Mouse (Mus musculus) heart, embryonic 14.5 days (tissue): ENCODE data around the gene Sox4. TPM values are rescaled to one million over a fixed set of nuclear protein-coding genes. Genes with fewer than 3 reads are reported as not detected.

ENCODE experiments used
- ATAC-seq: fragments of 200-750 bp; cut with Nextera tagmentation; 2 replicates; pipeline ENCODE4 v1.8.0; 2017; ENCODE audit warnings: low read depth, moderate TSS enrichment; ENCODE audit not compliant: insufficient number of reproducible peaks, insufficient read depth, low FRiP score
- H3K27ac ChIP-seq, 2 experiments: fragments of 200-500 bp in 1 of 2; fragments of 300-500 bp in 1 of 2; sonication (generic) in 1 of 2; replicated peaks in 1 of 2; 2 replicates each; pipeline ENCODE4 v1.5.1; 2012 to 2014; ENCODE audit warnings: low read depth in 2 of 2, low read length in 2 of 2, control low read depth in 1 of 2, mild to moderate bottlenecking in 1 of 2, mixed read lengths in 1 of 2; ENCODE audit not compliant: control insufficient read depth in 1 of 2, insufficient read depth in 1 of 2
- H3K27me3 ChIP-seq: fragments of 300-500 bp; sonication (generic); 2 replicates; pipeline ENCODE4 v1.6.1; 2014; ENCODE audit warnings: mild to moderate bottlenecking, low read length, control low read depth; ENCODE audit not compliant: control insufficient read depth, insufficient read depth
- H3K36me3 ChIP-seq: fragments of 300-500 bp; sonication (generic); 2 replicates; pipeline ENCODE4 v1.6.1; 2014; ENCODE audit warnings: mild to moderate bottlenecking, control low read depth, low read length, mixed read lengths; ENCODE audit not compliant: control insufficient read depth, insufficient read depth
- H3K4me1 ChIP-seq, 2 experiments: fragments of 200-500 bp in 1 of 2; fragments of 300-500 bp in 1 of 2; sonication (generic) in 1 of 2; 2 replicates each; pipeline ENCODE4 v1.6.1; 2012 to 2014; ENCODE audit warnings: low read length in 2 of 2, control low read depth in 1 of 2, mixed read lengths in 1 of 2; ENCODE audit not compliant: control insufficient read depth in 2 of 2, insufficient read depth in 2 of 2
- H3K4me2 ChIP-seq: fragments of 300-500 bp; sonication (generic); 2 replicates; pipeline ENCODE4 v1.6.1; 2014; ENCODE audit warnings: mild to moderate bottlenecking, low read length
- H3K4me3 ChIP-seq, 2 experiments: fragments of 200-500 bp in 1 of 2; fragments of 300-500 bp in 1 of 2; sonication (generic) in 1 of 2; 2 replicates each; pipeline ENCODE4 v1.5.1; 2012 to 2014; ENCODE audit warnings: low read length in 2 of 2, mild to moderate bottlenecking in 2 of 2, control low read depth in 1 of 2, low read depth in 1 of 2, moderate library complexity in 1 of 2; ENCODE audit not compliant: control insufficient read depth in 1 of 2, insufficient read depth in 1 of 2
- H3K9ac ChIP-seq: fragments of 300-500 bp; sonication (generic); 2 replicates; pipeline ENCODE4 v1.6.1; 2014; ENCODE audit warnings: mild to moderate bottlenecking, low read length
- H3K9me3 ChIP-seq: fragments of 300-500 bp; sonication (generic); 2 replicates; pipeline ENCODE4 v1.6.1; 2016; ENCODE audit warnings: low read length, control low read depth; ENCODE audit not compliant: control insufficient read depth
- WGBS: fragments of 180-500 bp; shearing (Covaris S2); extraction: QIAGEN DNeasy Blood & Tissue Kit; methylation state at CpG from one replicate; pipeline ENCODE4 v1.1.7; 2014; 5-methylcytosine and 5-hydroxymethylcytosine counted together
- polyA plus RNA-seq: library from polyadenylated mRNA; unstranded; fragments of >200 nt; fragmentation: Nextera tagmentation; extraction: Ambion mirVana; gene quantifications from 2 replicates; pipeline ENCODE4 v1.2.1, GENCODE M21; 2014

The Sox4 gene
- polyA plus RNA-seq, 1 experiment from 2014 or later, result 79.2 TPM

- H3K27me3 ChIP-seq, result no peaks in the 10 kb centered on the region
- peaks cover 19% of the 10 kb centered on the region; the same call in 1 of the 2 replicates for H3K36me3 ChIP-seq
- ATAC-seq, result no peak
- WGBS, result 0% methylated on average over 32 of the region's 32 CpGs
- H3K4me1 ChIP-seq, result peaks cover 11 to 23% of the 10 kb centered on the region in 2 experiments
- H3K9me3 ChIP-seq, result no peaks in the 10 kb centered on the region
- peak overlapping the region; percentile 75 for H3K4me2 ChIP-seq
- peak overlapping the region; percentile 98 for H3K9ac ChIP-seq
- peak overlapping the region; percentile 99 for H3K27ac ChIP-seq
- H3K4me3 ChIP-seq, result peak overlapping the region; percentile 92
Observed at GRCm38 (mm10) chr13:28950623-28951491, 2.7 kb downstream of the Sox4 start.

DNA sequence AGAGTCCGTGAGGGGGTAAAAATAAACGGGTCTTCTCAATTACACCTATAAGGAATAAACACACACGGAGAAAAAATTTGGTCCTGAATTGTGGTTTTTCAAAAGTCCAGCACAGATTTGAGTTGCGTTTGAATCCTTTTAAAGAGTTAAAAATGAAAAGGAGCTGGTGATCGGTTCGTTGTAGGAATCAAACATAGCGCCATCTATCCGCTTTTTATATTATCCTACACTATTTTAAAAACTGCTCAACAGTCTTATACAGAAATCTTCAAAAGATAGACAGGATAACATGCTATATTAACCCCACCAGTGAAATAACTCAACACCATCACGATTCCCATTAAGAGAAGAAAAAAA, 3.3 kb downstream of the Sox4 start:
- Histone ChIP-seq H3K4me1 (peaks cover 13 to 23% of the 10 kb centered on the region in 2 experiments), H3K36me3 (peaks cover 19% of the 10 kb centered on the region; the same call in 1 of the 2 replicates), H3K27me3 (no peaks in the 10 kb centered on the region), H3K4me2 (peak overlapping the region; percentile 75), H3K4me3 (peak overlapping the region; percentile 92), H3K9me3 (no peaks in the 10 kb centered on the region), H3K27ac (peak overlapping the region; percentile 99), H3K9ac (peak overlapping the region; percentile 98)
- no peak for ATAC-seq
- WGBS, result under 1% methylated on average over 9 of the region's 9 CpGs

DNA sequence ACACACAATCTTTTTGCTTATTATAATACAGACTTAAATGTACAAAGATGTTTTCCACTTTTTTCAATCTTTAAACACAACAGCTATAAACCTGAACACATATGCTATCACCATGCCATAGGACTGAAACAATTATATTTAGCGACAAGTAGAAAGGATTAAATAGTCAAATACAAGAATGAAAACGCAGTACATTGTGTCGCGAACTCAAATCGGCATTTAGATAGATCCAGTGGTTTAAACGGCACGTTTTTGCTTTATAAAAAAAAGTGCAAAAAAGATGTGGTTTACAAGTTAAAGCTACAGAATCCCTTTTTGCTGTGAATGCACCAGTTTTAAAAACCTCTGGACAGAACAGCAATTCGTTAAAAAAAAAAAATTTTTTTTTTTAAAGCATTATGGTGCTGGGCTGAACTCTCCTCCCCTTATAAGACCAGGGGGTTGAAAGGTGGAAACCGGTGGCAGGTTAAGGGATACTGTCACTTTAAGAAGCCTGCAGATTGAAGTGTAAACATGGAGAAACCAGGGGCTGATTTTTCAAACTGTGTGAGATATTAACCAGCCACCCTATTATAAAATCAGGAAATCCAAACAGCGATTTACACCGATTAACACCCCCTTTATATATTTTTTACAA, 4.1 kb downstream of the Sox4 start:
- ATAC-seq, result no peak
- WGBS, result 9% methylated on average over 11 of the region's 11 CpGs
- peak overlapping the region; percentile 75 for H3K4me2 ChIP-seq

DNA sequence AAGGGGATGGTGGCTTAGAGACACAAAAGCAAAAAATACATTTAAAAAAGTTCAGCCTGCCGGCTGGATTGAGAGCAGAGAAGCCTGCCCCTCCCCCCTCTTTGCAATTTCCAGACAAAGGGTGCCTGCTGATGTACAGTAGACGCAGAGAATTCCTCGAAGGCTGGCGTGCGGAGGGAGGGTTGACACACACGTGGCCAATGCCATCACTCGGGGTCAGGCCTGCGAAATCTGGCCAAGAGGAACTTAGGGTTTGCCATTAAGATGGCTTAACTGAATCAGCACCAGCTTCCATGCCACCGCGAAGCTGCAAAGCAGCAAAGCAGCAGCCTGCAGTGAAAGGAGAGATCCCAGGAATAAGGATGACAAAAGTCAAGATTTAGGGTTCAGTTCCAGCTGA, 5.0 kb downstream of the Sox4 start:
- Histone ChIP-seq H3K36me3 (peaks cover 19% of the 10 kb centered on the region; the same call in 1 of the 2 replicates), H3K27me3 (no peaks in the 10 kb centered on the region), H3K27ac (peak overlapping the region; percentile 15 to 61), H3K4me3 (peak overlapping the region; percentile 33 to 92), H3K4me2 (peak overlapping the region; percentile 75), H3K4me1 (peaks cover 13 to 23% of the 10 kb centered on the region in 2 experiments), H3K9me3 (no peaks in the 10 kb centered on the region), H3K9ac (peak overlapping the region; percentile 98)
- WGBS, result 3% methylated on average over 10 of the region's 10 CpGs
- no peak for ATAC-seq

More for the DNA sequence above, 4.1 kb downstream of the Sox4 start:
- Histone ChIP-seq H3K36me3 (peaks cover 19% of the 10 kb centered on the region; the same call in 1 of the 2 replicates), H3K4me1 (peaks cover 13 to 23% of the 10 kb centered on the region in 2 experiments), H3K9me3 (no peaks in the 10 kb centered on the region), H3K27ac (peak overlapping the region in 1 of 2 experiments; percentile 41; a peak in 1 of 4 replicates), H3K4me3 (peak overlapping the region; percentile 41 to 92; a peak in 3 of 4 replicates), H3K9ac (peak overlapping the region; percentile 98), H3K27me3 (no peaks in the 10 kb centered on the region)

- H3K9ac ChIP-seq, result peak overlapping the region; percentile 98; the same call in 1 of the 2 replicates
- H3K9me3 ChIP-seq, result no peaks in the 10 kb centered on the region
- no peaks in the 10 kb centered on the region for H3K27me3 ChIP-seq
- peak overlapping the region in 1 of 2 experiments; percentile 92; a peak in 1 of 4 replicates for H3K4me3 ChIP-seq
- no peak for ATAC-seq
- H3K4me2 ChIP-seq, result peak overlapping the region; percentile 75
- H3K36me3 ChIP-seq, result peaks cover 19% of the 10 kb centered on the region; the same call in 1 of the 2 replicates
- H3K4me1 ChIP-seq, result peaks cover 13 to 23% of the 10 kb centered on the region in 2 experiments
- WGBS, result 35% methylated on average over 7 of the region's 7 CpGs
- peak overlapping the region; percentile 39 to 61; a peak in 2 of 4 replicates for H3K27ac ChIP-seq
Observed at GRCm38 (mm10) chr13:28947740-28948441, 5.6 kb downstream of the Sox4 start.

DNA sequence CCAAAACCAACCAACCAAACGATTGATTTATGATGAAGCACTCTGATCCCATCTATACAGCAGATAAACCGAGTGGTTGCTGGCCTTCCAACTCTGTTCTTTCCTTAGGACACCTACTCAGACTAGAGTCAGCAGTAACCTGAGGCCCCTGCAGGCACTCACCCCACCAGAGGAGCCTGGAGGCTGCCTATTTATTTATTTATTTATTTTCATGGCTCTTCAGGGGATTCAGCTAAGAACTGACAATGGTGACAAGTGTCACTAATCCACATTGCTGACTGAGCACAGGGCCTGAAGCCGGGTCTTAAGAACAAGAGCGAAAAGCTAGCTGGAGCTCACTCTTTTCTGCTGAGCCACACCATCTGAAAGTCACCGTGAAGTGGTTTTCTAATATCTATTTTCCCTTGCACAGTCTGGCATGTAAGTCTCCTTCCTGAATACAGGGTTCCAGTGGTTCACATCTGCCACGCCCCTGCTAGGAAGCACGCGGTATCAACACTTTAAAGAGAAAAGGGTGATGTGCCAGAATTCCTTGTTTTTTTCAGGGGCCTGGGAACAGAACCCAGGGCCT, 6.9 kb downstream of the Sox4 start:
- no peaks in the 10 kb centered on the region for H3K9me3 ChIP-seq
- no peak overlapping the region for H3K9ac ChIP-seq
- no peaks in the 10 kb centered on the region for H3K27me3 ChIP-seq
- H3K36me3 ChIP-seq, result peaks cover 14% of the 10 kb centered on the region; the same call in 1 of the 2 replicates
- 53% methylated on average over 8 of the region's 8 CpGs for WGBS
- no peak for ATAC-seq
- peaks cover 16 to 30% of the 10 kb centered on the region in 2 experiments for H3K4me1 ChIP-seq
- peak overlapping the region in 1 of 2 experiments; percentile 2; a peak in 1 of 4 replicates for H3K27ac ChIP-seq
- no peak overlapping the region for H3K4me2 ChIP-seq
- no peak overlapping the region for H3K4me3 ChIP-seq

- no peak for ATAC-seq
- no peak overlapping the region for H3K27ac ChIP-seq
- H3K4me1 ChIP-seq, result peaks cover 16 to 30% of the 10 kb centered on the region in 2 experiments
- no peak overlapping the region for H3K4me3 ChIP-seq
- H3K36me3 ChIP-seq, result peaks cover 11% of the 10 kb centered on the region; the same call in 1 of the 2 replicates
- no peaks in the 10 kb centered on the region for H3K27me3 ChIP-seq
- H3K9me3 ChIP-seq, result no peaks in the 10 kb centered on the region
- no peak overlapping the region for H3K9ac ChIP-seq
- WGBS, result 67% methylated on average over 5 of the region's 5 CpGs
- H3K4me2 ChIP-seq, result no peak overlapping the region
Observed at GRCm38 (mm10) chr13:28945681-28946080, 7.8 kb downstream of the Sox4 start.
